Mouse (Mus musculus) liver, embryonic 14.5 days (tissue): ENCODE data around the gene Pnpla2.

ENCODE experiments used
- CTCF ChIP-seq: IDR thresholded peaks from 2 replicates; pipeline ENCODE4 v1.5.1; 2016; ENCODE audit warnings: antibody characterized with exemption, low read depth, control low read depth
- EP300 ChIP-seq: IDR thresholded peaks from 2 replicates; pipeline ENCODE4 v1.6.1; 2016; ENCODE audit warnings: antibody characterized with exemption, low read depth

DNA sequence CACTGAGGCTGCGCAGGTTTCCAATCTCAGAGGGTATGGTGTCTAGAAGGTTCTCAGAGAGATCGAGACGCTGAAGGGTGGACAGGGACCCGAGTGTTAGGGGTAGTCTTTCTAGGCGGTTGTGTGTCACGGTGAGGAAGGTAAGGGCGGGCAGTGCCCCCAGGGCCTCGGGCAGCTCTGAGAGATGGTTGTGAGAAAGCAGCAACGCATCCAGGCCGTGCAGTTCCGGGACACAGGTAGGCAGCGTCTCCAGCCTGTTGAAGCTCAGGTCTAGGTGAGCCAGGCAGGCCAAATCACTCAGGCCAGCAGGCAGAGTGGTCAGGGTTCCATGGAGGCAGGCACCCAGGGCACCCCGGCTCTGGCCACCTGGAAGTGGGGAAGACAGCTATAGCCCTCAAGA is 12.8 kb upstream of the Pnpla2 start:
- TF ChIP-seq CTCF (no peak), EP300 (no peak)
